Mouse (Mus musculus): ENCODE measurements around the gene Ets1. TPM values are rescaled to one million over a fixed set of nuclear protein-coding genes. Genes with fewer than 3 reads are reported as not detected.

Ets1 gene
- polyA plus RNA-seq, 1 experiment from 2014 or later = 38.3 TPM

DNA sequence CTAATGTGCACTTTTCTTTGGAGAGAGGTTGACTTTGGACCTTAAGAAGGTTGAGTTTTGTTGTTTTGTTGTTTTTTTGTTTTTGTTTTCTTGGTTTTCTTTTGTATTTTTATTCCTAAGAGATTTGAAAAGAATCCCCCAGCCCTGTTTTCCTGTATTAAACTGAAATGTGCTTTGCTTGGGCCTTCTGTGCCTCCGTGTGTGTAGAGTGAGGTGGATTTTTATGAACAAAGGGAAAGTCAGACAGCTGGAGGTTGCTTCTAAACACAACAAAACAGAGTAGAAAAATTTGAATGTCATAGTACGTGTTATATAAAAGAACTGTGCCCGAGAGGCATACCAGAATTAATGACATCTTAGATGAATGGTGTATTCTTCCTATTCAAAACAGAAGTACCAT is 71.4 kb downstream of the Ets1 start:
- no peak overlapping the region for H3K27ac ChIP-seq (ENCODE audit: low read depth, low read length)
- 63% methylated on average over 3 of the region's 3 CpGs for WGBS (ENCODE audit: insufficient replicate concordance)
- H3K36me3 ChIP-seq (ENCODE audit: control insufficient read depth, insufficient read depth, low read length) = no peaks in the 10 kb centered on the region
- no peak for ATAC-seq (replicated peaks; ENCODE audit: insufficient number of reproducible peaks, low FRiP score, low TSS enrichment)
- no peak overlapping the region for H3K4me3 ChIP-seq (ENCODE audit: low read depth, low read length)
- no peaks in the 10 kb centered on the region for H3K27me3 ChIP-seq (ENCODE audit: control insufficient read depth, insufficient read depth, low read length)
- peaks cover 36% of the 10 kb centered on the region for H3K4me1 ChIP-seq (ENCODE audit: control insufficient read depth, insufficient read depth, low read length)
- H3K9ac ChIP-seq (ENCODE audit: low read depth, low read length) = no peak overlapping the region
- H3K9me3 ChIP-seq (replicated peaks; ENCODE audit: control insufficient read depth, low read length) = no peaks in the 10 kb centered on the region
- H3K4me2 ChIP-seq = no peak overlapping the region

- H3K9ac ChIP-seq (ENCODE audit: low read depth, low read length) = no peak overlapping the region
- no peaks in the 10 kb centered on the region for H3K27me3 ChIP-seq (ENCODE audit: control insufficient read depth, insufficient read depth, low read length)
- peaks cover 41% of the 10 kb centered on the region for H3K4me1 ChIP-seq (ENCODE audit: control insufficient read depth, insufficient read depth, low read length)
- ATAC-seq (replicated peaks; ENCODE audit: insufficient number of reproducible peaks, low FRiP score, low TSS enrichment) = no peak
- H3K9me3 ChIP-seq (replicated peaks; ENCODE audit: control insufficient read depth, low read length) = no peaks in the 10 kb centered on the region
- H3K4me2 ChIP-seq = no peak overlapping the region
- H3K4me3 ChIP-seq (ENCODE audit: low read depth, low read length) = no peak overlapping the region
- H3K27ac ChIP-seq (ENCODE audit: low read depth, low read length) = no peak overlapping the region
- 70% methylated on average over 6 of the region's 6 CpGs for WGBS (ENCODE audit: insufficient replicate concordance)
- H3K36me3 ChIP-seq (ENCODE audit: control insufficient read depth, insufficient read depth, low read length) = no peaks in the 10 kb centered on the region
Observed at GRCm38 (mm10) chr9:32708491-32708890, 72.5 kb downstream of the Ets1 start.

DNA sequence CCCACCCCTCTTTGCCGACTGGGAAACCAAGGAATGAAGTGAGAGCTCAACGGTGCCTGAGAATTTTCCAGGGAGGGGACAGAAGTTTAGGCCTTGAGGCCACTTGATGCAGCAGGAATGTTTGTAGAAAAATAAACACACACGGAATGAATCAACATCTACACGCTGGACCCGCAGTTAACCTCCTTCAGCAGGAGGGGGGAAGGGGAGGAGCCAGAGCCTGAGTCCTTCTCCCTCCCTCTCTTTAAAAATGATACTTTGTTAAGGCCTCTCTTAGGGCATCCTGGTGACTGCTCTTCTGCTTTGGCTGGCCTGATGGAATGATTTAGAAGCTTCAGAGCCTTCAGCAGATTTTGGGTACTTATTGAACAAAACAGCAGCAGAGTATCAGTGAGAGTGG is 73.3 kb downstream of the Ets1 start:
- Histone ChIP-seq H3K4me2 (peak overlapping the region; percentile 35), H3K36me3 (ENCODE audit: control insufficient read depth, insufficient read depth, low read length) (no peaks in the 10 kb centered on the region), H3K27ac (ENCODE audit: low read depth, low read length) (0 out of 2 replicates have a peak overlapping the region, but pooled peaks have one; percentile 15), H3K27me3 (ENCODE audit: control insufficient read depth, insufficient read depth, low read length) (no peaks in the 10 kb centered on the region), H3K9ac (ENCODE audit: low read depth, low read length) (peak overlapping the region; percentile 46; the same call in 1 of the 2 replicates), H3K4me1 (ENCODE audit: control insufficient read depth, insufficient read depth, low read length) (peaks cover 48% of the 10 kb centered on the region), H3K9me3 (replicated peaks; ENCODE audit: control insufficient read depth, low read length) (no peaks in the 10 kb centered on the region), H3K4me3 (ENCODE audit: low read depth, low read length) (no peak overlapping the region)
- whole genome bisulfite sequencing (ENCODE audit: insufficient replicate concordance) = 6% methylated on average over 5 of the region's 5 CpGs
- no peak for ATAC-seq (replicated peaks; ENCODE audit: insufficient number of reproducible peaks, low FRiP score, low TSS enrichment)

- peak overlapping the region; percentile 35 for H3K4me2 ChIP-seq
Observed at GRCm38 (mm10) chr9:32709764-32710734, 74.0 kb downstream of the Ets1 start.

GRCm38 (mm10) chr9:32710987-32711652 is 75.1 kb downstream of the Ets1 start:
- H3K27ac ChIP-seq (ENCODE audit: low read depth, low read length) = no peak overlapping the region
- H3K4me3 ChIP-seq (ENCODE audit: low read depth, low read length) = no peak overlapping the region
- no peak for ATAC-seq (replicated peaks; ENCODE audit: insufficient number of reproducible peaks, low FRiP score, low TSS enrichment)
- peaks cover 55% of the 10 kb centered on the region for H3K4me1 ChIP-seq (ENCODE audit: control insufficient read depth, insufficient read depth, low read length)
- H3K36me3 ChIP-seq (ENCODE audit: control insufficient read depth, insufficient read depth, low read length) = no peaks in the 10 kb centered on the region
- H3K4me2 ChIP-seq = no peak overlapping the region
- H3K9me3 ChIP-seq (replicated peaks; ENCODE audit: control insufficient read depth, low read length) = no peaks in the 10 kb centered on the region
- H3K9ac ChIP-seq (ENCODE audit: low read depth, low read length) = no peak overlapping the region
- no peaks in the 10 kb centered on the region for H3K27me3 ChIP-seq (ENCODE audit: control insufficient read depth, insufficient read depth, low read length)
- WGBS (ENCODE audit: insufficient replicate concordance) = 64% methylated on average over 12 of the region's 12 CpGs

More at GRCm38 (mm10) chr9:32709764-32710734, 74.0 kb downstream of the Ets1 start:
- 40% methylated on average over 17 of the region's 17 CpGs for WGBS (ENCODE audit: insufficient replicate concordance)
- Histone ChIP-seq H3K4me1 (ENCODE audit: control insufficient read depth, insufficient read depth, low read length) (peaks cover 51% of the 10 kb centered on the region), H3K27ac (ENCODE audit: low read depth, low read length) (0 out of 2 replicates have a peak overlapping the region, but pooled peaks have one; percentile 15), H3K4me3 (ENCODE audit: low read depth, low read length) (no peak overlapping the region), H3K9ac (ENCODE audit: low read depth, low read length) (peak overlapping the region; percentile 46; the same call in 1 of the 2 replicates), H3K27me3 (ENCODE audit: control insufficient read depth, insufficient read depth, low read length) (no peaks in the 10 kb centered on the region), H3K36me3 (ENCODE audit: control insufficient read depth, insufficient read depth, low read length) (no peaks in the 10 kb centered on the region), H3K9me3 (replicated peaks; ENCODE audit: control insufficient read depth, low read length) (no peaks in the 10 kb centered on the region)
- ATAC-seq (replicated peaks; ENCODE audit: insufficient number of reproducible peaks, low FRiP score, low TSS enrichment) = no peak

DNA sequence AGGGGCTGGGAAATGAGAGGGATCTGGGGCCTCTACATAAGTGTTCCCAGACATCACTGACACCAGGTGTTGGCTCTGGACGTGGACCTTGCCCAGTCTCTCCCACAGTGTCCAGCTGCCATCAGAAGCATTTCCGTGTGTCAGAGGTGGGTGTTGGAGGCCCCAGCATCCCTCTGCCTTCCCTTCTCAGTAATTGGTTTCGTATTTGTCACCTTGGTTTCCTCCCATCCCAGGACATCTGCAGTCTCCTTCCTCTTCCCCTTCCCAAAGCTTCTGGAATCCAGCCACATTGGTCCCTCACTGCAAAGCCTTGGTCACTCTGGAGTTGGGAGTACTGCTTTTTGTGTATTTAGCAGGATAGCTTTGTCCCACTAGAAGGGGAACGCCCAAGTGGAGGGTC is 75.7 kb downstream of the Ets1 start:
- Histone ChIP-seq H3K4me1 (ENCODE audit: control insufficient read depth, insufficient read depth, low read length) (peaks cover 60% of the 10 kb centered on the region), H3K36me3 (ENCODE audit: control insufficient read depth, insufficient read depth, low read length) (no peaks in the 10 kb centered on the region), H3K27ac (ENCODE audit: low read depth, low read length) (no peak overlapping the region), H3K4me2 (no peak overlapping the region), H3K9me3 (replicated peaks; ENCODE audit: control insufficient read depth, low read length) (no peaks in the 10 kb centered on the region), H3K4me3 (ENCODE audit: low read depth, low read length) (no peak overlapping the region), H3K9ac (ENCODE audit: low read depth, low read length) (no peak overlapping the region), H3K27me3 (ENCODE audit: control insufficient read depth, insufficient read depth, low read length) (no peaks in the 10 kb centered on the region)
- no peak for ATAC-seq (replicated peaks; ENCODE audit: insufficient number of reproducible peaks, low FRiP score, low TSS enrichment)
- WGBS (ENCODE audit: insufficient replicate concordance) = 82% methylated on average over 4 of the region's 4 CpGs

- no peak overlapping the region for H3K4me3 ChIP-seq (ENCODE audit: low read depth, low read length)
- H3K9ac ChIP-seq (ENCODE audit: low read depth, low read length) = no peak overlapping the region
- no peak overlapping the region for H3K4me2 ChIP-seq
- peaks cover 67% of the 10 kb centered on the region for H3K4me1 ChIP-seq (ENCODE audit: control insufficient read depth, insufficient read depth, low read length)
- H3K27ac ChIP-seq (ENCODE audit: low read depth, low read length) = 0 out of 2 replicates have a peak overlapping the region, but pooled peaks have one; percentile 12
- H3K27me3 ChIP-seq (ENCODE audit: control insufficient read depth, insufficient read depth, low read length) = no peaks in the 10 kb centered on the region
- no peak for ATAC-seq (replicated peaks; ENCODE audit: insufficient number of reproducible peaks, low FRiP score, low TSS enrichment)
- WGBS (ENCODE audit: insufficient replicate concordance) = 88% methylated on average over 7 of the region's 7 CpGs
- H3K9me3 ChIP-seq (replicated peaks; ENCODE audit: control insufficient read depth, low read length) = no peaks in the 10 kb centered on the region
- H3K36me3 ChIP-seq (ENCODE audit: control insufficient read depth, insufficient read depth, low read length) = no peaks in the 10 kb centered on the region
Observed at GRCm38 (mm10) chr9:32712383-32712910, 76.4 kb downstream of the Ets1 start.

- Histone ChIP-seq H3K4me1 (ENCODE audit: control insufficient read depth, insufficient read depth, low read length) (peaks cover 70% of the 10 kb centered on the region), H3K36me3 (ENCODE audit: control insufficient read depth, insufficient read depth, low read length) (no peaks in the 10 kb centered on the region), H3K4me3 (ENCODE audit: low read depth, low read length) (no peak overlapping the region), H3K27ac (ENCODE audit: low read depth, low read length) (no peak overlapping the region), H3K9me3 (replicated peaks; ENCODE audit: control insufficient read depth, low read length) (no peaks in the 10 kb centered on the region), H3K4me2 (no peak overlapping the region), H3K9ac (ENCODE audit: low read depth, low read length) (no peak overlapping the region), H3K27me3 (ENCODE audit: control insufficient read depth, insufficient read depth, low read length) (no peaks in the 10 kb centered on the region)
- 54% methylated on average over 1 of the region's 1 CpGs for WGBS (ENCODE audit: insufficient replicate concordance)
- ATAC-seq (replicated peaks; ENCODE audit: insufficient number of reproducible peaks, low FRiP score, low TSS enrichment) = no peak
Observed at GRCm38 (mm10) chr9:32713106-32713505, 77.1 kb downstream of the Ets1 start.

Data from heart, embryonic 11.5 days (tissue).